Mouse (Mus musculus): ENCODE results near the gene Sdhc.

Sdhc gene

DNA sequence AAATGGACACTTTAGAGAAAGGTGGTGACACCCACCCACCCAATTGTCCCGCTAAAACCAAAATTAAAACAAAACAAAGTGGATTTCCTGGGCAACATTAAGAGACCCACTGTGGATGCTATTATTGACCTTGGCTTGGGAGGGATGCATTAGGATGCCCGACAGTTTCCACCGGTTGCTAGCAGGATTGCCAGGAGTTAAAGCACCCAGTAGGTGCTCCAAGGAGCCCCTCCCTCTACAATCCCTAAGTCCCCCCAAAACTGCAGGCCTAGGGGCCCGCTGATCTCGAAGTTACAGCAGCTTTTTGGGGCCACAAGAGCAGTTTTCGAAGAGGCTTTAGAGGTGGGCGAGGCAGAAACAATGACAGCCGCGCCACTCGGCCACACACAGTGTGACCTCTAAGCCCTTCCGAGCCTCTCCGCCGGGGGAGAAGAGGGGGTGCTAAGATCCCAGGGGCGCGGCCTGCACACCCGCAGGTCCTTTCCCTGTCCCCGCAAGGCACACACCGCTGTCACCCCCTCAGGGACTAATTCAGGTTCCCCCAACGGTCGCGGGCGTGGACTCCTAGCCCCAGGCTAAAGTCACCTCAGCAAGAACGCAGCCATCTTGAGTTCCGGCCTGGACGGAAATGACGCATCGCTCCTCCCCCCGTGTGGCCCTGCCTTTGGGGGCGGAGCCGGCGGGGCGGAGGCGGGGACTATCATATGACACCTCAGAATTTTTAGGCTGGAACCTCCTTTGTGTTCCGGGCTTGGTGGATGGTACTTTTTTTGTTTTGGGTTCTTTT is at the start of gene Sdhc, which contains the start of gene Mpz:
TSS of gene Sdhc (minus strand) at position 630 of the 787 bp plus-strand sequence.
TSS of gene Mpz (plus strand) at position 738 of the 787 bp plus-strand sequence.
- peak; percentile 81 for DNase-seq (ENCODE audit: low read depth, low spot score)

DNA sequence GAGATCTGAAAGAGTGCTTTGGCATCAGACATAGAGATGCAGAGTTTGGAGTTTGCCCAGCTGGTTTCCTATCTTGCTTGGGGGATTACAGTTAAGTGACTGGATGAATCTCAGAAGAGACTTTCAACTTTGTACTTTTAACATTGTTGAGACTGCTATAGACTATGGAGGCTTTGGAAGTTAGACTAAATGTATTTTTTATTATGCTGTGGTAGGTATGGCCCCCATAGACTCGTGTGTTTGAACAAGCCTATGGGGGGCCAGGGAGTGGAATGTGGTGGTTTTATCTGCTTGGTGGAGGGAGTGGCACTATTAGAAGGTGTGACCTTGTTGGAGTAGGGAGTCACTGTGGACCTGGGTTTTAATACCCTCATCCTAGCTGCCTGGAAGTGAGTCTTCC is 49.1 kb upstream of the Sdhc start:
- DNase-seq (ENCODE audit: low read depth, low spot score): no peak

DNA sequence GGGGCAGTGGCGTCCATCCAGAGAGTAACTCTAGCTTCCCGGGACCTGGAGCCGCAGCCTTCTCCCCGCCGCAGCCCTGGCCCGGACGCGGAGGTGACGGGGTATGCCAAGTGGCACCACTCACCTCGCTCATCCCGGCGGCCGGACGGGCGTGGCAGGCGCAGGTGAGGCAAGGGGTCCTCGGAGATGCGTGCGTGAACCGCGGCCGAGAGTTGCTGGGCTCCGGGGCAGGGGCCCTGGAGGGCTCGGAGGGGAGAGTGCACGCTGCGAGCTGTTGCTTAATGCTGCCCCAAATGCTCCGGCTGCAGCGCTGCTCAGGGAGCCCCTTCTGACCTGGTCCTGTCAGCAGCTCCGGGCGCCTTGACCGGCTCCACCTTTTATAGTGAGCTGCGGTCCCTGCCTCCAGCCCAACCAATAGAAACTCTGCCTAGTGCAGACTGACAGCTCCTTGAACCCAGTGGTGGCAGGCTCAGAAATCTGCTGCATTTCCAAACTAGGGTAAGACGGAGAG is 45.5 kb upstream of the Sdhc start, which contains the start of gene Pcp4l1:
TSS of gene Pcp4l1 (minus strand) at position 382 of the 511 bp plus-strand sequence.
- peak; percentile 49 for DNase-seq (ENCODE audit: low read depth, low spot score)

DNA sequence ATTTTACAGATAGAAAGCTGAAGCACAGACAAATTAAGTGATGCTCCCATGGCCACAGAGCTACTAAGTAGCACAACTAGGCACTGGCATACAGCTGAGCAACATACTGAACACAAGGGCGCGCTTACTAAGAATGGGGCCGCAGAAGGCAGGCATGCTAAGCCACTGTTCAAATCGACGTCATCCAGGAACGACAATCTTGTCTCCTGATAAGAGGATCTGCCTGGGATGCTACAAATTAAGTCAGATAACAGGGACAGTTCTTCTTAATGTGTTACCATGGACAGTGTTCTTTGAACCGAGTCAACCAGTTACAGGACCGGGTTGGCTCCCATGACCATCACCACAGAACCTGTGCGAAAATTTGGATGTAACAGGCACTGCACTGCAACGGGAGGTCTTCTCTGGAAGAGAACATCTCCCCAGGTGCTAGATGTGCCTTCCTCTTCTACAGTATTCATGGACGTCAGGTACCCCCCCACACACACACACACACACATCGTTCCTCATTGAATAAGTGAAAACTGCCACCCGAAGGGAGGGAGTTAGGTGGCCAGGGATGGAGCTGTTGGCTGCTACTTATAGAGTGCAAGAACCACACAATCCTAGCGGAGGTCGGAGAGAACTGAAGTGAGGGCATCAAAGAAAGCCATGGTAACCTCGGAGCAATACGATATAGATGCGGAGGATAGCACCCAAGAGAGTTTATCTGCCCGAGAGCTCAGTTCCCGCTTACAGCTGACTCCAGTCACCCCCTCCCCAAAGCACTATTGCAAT is 44.8 kb upstream of the Sdhc start:
- DNase-seq (ENCODE audit: low read depth, low spot score): peak; percentile 30

DNA sequence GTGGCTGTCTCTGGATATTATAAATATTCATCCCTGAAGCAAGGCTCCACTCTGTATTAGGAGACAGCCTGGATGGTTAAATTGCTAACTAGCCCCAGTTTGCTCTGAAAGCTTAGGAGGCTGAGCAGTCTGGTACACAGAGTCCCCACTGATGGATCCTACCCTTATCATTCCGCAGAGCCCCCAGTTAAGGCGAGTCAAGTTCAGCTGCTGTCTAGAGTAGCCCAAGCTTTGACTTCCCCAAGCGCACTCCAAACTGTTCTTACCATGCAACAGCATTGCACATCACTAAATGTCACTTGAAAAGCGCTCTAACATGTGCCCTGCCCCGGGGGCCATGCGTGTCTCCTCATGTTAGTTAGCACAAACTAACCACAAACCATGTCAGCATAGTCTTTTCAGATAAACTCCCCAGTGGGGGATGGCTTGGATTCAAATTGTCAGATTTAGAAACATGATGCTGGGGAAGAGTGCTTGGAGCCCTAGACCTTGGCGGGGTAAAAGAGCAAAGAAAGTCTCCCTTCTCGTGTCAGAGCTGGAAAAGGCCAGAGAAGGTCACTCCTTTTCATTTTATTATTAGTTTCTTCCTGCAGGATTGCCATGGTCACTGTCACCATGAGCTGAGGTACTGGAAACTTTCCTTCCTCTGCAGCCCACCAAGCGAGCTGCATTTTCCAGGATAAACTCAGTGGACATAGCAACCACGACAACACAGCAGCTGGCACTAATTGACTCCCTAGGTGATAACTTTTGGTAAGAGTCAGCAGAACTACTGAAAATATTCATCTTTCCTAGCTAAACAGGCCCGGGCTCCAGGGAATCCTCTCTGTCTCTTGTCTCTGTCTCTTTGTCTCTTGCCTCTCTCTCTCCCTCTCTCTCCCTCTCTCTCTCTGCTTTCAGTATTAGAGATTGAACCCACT is 43.8 kb upstream of the Sdhc start:
- no peak for DNase-seq (ENCODE audit: low read depth, low spot score)

DNA sequence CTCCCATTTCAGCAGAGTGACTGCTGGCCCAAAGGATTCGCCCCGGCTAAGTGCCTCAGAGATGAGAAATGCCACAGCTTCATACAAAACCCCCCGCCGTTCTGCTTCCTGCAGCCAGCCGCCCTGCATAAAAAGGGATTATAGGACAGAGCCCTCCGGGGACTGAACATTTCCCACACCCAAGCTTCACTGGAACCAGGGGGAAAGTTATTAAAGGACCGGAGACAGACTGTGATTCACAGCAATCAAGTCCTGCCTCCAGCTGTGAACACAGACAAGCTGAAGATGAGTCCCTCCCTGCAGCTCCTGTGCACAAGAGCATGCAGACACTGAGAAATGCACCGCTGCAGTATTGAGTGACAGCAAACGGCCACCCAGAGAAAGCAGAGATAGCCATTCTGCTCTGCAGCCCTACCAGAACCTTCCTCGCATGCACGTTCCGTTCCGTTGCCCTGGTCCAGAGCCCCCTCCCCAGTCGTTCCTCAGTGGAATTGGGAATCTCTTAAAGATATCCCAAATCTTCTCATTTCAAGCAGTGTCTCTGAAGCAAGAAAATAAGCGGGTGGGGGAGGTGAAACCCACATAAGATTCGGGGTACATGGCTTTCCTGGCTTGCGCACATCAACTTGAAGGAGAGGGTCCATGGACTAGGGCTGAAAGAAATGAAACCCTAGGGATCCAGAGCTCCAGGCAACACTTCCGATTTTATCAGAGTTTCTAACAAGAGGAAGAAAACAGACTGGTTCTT is 42.9 kb upstream of the Sdhc start:
- DNase-seq (ENCODE audit: low read depth, low spot score): no peak

DNA sequence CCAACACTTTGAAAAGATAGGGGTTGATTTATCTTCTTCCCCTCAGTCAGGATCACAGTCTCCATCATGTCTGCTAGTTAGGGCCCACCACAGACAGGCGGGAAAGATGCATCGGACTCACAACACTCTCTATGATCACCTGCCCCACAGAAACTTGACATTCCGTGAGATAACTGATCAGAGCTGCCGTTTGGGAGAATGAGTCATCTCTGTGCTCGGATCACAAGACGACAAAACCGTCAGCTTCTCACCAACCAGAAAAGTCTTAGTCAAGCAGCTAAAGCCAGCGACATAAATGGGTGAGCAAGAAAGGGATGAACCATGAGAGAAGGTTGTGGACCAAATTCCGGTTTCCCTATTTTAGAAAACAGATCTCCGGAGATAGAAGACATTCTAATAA is 41.9 kb upstream of the Sdhc start:
- DNase-seq (ENCODE audit: low read depth, low spot score): no peak

DNA sequence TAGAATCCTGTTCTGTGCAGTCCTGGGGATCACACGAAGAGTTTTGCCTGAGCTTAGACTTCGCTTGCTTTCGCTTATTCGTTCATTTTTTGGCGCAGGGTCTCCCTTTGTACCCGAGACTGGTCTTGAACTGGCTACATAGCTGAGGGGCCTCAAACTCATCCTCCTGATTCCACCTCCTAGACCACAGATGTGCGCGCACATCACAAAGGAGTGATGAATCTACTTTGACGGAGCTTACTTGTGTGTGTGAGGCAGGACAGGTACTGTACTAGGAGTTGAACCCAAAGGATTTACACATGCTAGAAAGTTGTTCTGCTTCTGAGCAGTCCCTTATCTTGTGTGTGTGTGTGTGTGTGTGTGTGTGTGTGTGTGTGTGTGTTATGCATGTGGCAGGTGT is 40.4 kb upstream of the Sdhc start:
- no peak for DNase-seq (ENCODE audit: low read depth, low spot score)

DNA sequence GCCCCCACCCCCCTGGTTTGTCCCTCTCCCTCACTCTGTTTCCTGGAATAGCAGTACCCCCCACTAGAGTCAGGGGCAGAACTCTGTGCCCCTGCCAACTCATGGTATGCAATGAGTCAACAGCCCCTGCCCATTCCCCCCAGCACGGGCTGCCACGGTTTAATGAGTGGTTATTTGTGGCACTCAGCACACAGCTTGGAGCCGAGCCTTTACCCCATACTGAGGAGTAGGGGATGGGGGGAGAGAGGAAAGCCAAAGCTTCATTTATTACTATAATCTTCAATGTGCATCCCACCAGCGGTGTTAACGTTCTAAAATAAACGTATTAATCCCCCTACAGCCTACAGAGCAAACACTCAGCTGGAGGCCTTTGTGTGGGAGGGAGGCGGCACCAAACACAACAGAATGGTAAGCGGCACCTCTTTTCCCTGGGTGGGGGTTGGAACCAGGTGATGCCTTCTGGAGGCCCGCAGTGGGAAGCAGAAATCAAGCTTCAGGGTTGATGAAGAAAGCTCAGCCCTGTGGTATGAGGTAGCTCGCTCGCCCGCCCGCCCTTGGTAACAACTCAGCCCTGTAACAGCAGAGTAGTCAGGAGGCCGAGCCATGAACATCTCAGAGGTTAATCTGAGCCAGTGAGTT is 39.2 kb upstream of the Sdhc start:
- DNase-seq (ENCODE audit: low read depth, low spot score): no peak

DNA sequence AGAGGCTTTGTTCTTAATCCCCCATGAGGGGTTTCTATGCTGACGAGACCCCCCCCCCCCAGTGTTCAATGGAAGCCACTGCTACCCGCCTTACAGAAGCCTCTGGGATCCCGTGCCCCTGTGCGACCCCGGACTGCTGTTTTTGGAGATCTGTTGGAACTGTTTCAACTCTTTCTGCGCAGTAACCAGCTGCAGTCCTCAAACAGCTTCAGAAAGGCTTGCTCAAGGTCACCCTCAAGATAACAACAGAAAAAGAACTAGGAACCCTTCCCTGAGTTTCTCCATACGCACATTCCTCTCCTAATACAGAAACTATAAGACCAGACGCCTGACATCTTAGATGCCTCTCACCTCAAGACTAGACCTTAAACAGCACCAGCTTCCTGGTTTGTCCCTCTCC is 38.6 kb upstream of the Sdhc start:
- DNase-seq (ENCODE audit: low read depth, low spot score): no peak

DNA sequence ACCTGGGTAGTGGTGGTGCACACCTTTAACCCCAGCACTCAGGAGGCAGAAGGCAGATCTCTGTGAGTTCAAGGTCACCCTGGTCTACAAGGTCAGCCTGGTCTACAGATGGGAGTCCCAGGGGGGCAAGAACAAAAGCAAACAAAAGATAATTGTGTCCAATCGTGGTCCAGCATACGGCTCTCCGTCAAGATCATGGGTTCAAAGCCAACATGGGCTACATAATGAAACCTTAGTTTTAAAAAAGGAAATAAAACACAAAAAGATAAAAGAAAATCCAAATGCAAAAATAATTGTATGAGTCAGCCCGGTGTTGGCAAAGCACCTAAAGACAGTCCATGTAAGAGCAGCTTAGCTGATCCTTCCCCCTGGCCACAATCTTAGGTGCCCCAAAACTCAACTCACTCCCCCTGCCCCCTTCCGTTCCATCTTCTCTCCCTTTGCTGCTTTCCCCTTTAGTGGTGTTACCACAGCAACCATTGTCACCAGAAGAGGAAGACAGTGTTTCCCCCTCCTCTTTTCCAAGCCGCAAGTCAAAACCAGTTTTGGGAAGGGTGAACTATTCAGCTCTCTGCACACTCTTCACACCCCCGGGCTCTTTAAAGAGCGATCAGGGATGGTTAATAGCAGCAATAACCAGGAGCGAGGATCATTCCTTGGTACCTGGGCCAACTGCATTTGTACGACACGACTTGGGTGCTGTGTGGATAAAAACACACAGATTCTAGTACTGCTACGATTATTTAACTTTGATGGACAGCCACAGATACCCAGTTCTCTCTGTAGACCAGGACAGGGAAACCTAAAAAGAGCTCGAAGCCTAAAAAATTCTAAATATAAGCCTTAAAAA is 37.7 kb upstream of the Sdhc start:
- no peak for DNase-seq (ENCODE audit: low read depth, low spot score)

DNA sequence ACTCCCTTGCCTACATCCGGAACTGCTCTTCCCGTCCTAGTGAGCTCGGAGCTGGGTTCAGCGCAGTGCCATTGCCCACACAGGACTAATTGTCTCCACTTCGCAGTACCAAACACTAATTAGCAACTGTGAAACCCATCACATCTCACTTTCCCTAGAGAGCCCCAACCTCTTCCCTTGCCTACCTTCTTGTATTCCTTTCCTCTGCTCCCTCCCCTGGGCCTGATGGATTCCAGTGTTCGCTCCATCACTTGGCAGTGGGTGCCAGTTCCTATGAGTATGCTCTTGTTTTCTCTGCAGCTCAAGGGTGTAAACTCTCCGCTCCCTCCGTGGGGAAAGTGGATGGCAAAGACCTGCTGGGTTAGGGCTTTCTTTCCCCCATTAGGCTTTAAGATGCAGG is 35.3 kb upstream of the Sdhc start:
- DNase-seq (ENCODE audit: low read depth, low spot score): no peak

DNA sequence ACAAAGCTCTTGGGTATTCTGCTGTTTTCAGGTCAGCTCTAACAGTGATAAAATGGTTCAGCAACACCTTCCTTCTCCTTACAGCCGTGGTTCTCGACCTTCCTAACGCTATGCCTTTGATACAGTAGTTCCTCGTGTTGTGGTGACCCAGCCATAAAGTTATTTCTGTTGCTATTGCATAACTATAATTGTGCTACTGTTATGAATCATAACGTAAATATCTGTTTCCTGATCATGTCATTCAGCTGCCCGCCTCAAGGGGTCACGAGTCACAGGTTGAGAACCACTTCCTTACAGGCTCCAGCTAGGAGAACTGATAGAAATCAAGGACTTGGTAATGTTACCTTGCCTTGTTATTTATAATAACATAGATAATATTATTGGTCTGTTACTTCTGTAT is 33.9 kb upstream of the Sdhc start:
- DNase-seq (ENCODE audit: low read depth, low spot score): no peak

DNA sequence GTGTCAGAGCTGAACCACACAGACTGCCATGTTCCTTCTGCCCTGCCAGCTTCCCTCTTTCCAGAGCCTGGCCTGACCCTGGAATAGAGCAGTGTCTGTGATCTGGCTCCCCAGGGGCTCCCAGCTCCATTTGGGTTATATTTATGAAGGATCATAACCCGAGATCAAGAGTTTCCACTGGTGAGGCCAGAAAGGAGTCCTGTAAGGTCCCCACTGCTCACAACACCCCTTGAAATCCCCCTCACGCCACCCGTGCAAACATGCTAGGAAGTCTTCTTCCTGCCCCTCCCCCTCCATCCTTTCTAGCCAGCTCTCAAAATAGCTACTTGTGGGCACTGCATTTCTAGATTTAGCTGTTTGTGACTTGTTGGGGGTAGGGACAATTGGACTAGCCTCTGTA is 33.2 kb upstream of the Sdhc start:
- DNase-seq (ENCODE audit: low read depth, low spot score): no peak

DNA sequence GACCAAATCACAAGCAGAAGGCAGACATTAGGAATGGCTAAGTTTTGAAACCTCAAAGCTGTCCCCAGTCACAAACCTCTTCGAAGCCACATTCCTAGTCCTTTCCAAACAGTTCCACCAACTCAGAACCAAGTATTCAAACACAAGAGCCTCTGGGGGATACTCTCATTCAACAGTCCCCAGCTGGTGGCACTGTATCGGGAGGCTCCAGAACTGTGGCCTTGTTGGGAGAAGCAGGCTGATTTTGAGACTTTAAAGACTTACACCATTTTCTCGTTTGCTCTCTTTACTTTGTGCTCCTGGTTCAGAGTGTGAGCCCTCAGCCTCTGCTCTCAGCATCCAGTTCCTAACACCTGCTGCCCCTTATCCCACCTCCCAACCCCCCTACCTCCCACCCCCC is 32.6 kb upstream of the Sdhc start:
- DNase-seq (ENCODE audit: low read depth, low spot score): no peak

DNA sequence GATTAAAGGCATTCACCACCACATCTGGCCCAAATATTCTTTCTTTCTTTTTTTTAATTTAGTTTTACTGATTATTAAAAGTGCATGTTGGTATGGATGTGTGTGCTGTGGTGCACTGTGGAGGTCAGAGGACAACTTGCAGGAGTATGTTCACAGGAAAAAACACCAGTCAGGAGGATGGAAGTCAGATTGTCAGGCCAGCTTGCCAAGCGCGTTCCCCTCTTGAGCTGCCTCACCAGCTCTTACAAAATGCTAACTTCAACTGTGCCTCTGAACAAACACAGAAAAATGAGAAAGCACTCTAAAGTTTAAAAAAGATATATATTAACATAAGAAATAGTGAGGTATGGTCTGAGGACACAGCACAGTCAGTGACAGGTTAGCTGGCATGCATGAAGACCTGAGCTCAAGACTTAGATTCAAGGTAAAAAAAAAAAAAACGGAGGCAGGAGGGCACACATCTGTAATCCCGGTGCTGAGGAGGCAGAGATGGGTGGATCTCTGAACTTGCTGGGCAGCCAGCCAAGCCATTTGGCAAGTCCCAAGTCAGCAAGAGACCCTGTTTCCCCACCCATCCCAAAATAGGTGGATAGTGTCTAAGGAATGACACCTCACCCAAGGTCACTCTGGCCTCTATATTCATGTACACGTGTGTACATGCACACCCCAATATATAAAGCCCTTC is 29.2 kb upstream of the Sdhc start:
- no peak for DNase-seq (ENCODE audit: low read depth, low spot score)

DNA sequence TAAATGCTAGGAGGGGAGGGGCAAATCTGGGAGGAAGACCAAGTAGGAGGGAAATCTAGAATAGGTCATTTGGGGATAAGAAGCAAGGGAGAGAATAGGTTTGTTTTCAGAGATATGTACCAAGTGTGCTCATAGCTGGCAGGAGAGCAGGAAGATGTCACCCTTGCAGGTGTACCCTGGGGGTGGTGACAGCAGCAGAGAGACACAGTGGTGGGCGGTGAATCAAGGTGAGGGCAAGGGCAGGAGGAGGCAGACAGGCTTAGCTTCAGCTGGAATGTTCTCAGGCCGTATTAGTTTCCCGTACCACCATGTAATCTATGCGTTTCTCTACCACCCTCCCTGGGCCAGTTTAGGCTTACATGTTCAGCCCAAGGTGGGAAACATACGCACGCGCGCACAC is 22.4 kb upstream of the Sdhc start:
- DNase-seq (ENCODE audit: low read depth, low spot score): no peak

DNA sequence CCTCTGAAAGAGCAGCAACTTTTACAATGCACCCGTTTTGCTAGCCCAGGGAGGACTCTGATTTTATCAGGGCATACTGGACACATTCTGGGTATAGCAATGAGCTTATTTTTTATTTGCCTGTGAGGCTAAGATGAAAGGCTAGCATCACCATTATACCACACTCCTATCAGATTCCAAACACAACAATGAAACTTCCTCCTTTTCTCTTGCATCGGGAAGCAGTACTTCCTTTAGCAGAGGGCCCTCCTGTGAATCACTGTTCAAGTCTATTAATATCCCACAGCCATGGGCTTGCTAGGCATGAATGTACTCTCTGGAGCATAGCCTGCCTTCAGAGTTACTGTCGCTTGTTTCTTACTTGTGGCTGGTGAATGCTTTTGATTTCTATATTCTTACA is 20.7 kb upstream of the Sdhc start:
- DNase-seq (ENCODE audit: low read depth, low spot score): no peak

DNA sequence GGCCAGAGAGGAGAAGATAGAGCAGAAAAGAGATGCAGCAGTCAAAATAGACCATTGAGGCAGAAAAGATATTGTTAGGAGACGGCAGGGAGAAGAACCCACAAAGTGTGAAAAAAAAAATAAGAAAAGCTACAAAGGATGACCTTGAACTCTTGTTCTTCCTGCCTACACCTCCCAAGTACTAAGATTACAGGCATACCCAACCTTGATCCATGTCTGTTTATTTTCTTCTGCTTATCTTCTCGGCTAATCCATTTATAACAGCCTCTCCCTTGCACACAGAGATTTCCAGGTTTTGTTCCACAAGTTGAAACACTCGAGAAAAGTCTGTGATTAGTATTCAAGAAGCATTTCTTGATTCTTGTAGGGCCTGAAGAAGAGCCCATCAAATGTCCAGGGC is 19.5 kb upstream of the Sdhc start:
- no peak for DNase-seq (ENCODE audit: low read depth, low spot score)
